Comparison of ENCODE assay signal across 8 mouse cellular contexts in genomic region chr8:124792708-124793107, GRCm38 (mm10). TPM values are rescaled to one million over a fixed set of nuclear protein-coding genes. Genes with fewer than 3 reads are reported as not detected.
A peak's percentile ranks its signal among the peaks of the same experiment; 100 is the strongest.
DNase-seq lines count a peak whose midpoint lies in the region; ATAC-seq and TF ChIP-seq lines count a peak whose summit lies in the region.

Trim67 (plus strand) TSS chr8:124793092.

- peaks cover 69% of the 10 kb centered on the region for H3K27me3 ChIP-seq in embryonic facial prominence, embryonic 12.5 days
- no peaks in the 10 kb centered on the region for H3K27me3 ChIP-seq in hindbrain, postnatal 0 days (ENCODE audit: insufficient read depth, low read length)
- H3K27me3 ChIP-seq in limb, embryonic 12.5 days: peaks cover 83% of the 10 kb centered on the region
- peaks cover 29% of the 10 kb centered on the region for H3K27me3 ChIP-seq in neural tube, embryonic 13.5 days

- H3K36me3 ChIP-seq in embryonic facial prominence, embryonic 12.5 days: no peaks in the 10 kb centered on the region
- no peaks in the 10 kb centered on the region for H3K36me3 ChIP-seq in hindbrain, postnatal 0 days (ENCODE audit: insufficient read depth, low read length)
- no peaks in the 10 kb centered on the region for H3K36me3 ChIP-seq in limb, embryonic 12.5 days
- H3K36me3 ChIP-seq in neural tube, embryonic 13.5 days: no peaks in the 10 kb centered on the region

- DNase-seq in adrenal gland, adult (ENCODE audit: inconsistent age in 2 of 2, low spot score in 1 of 2): peak; percentile 50 to 73
- DNase-seq in adrenal gland, adult 8-10 months: no peak
- DNase-seq in adrenal gland, postnatal 14 days: peak; percentile 77
- peak; percentile 95 for DNase-seq in hindbrain, postnatal 0 days (ENCODE audit: low spot score)
- peak; percentile 14 for DNase-seq in thymus, postnatal 25 days

- peak within 1 kb of the TSS; percentile 46; the same call in 1 of the 2 replicates for H3K27ac ChIP-seq in embryonic facial prominence, embryonic 12.5 days
- H3K27ac ChIP-seq in hindbrain, postnatal 0 days: peak within 1 kb of the TSS; percentile 96
- H3K27ac ChIP-seq in limb, embryonic 12.5 days: no peak within 1 kb of the TSS
- peak within 1 kb of the TSS; percentile 98 for H3K27ac ChIP-seq in neural tube, embryonic 13.5 days (replicated peaks)

- peaks cover 18% of the 10 kb centered on the region for H3K4me1 ChIP-seq in embryonic facial prominence, embryonic 12.5 days
- H3K4me1 ChIP-seq in hindbrain, postnatal 0 days (ENCODE audit: insufficient read depth, low read length): peaks cover 13% of the 10 kb centered on the region
- peaks cover 26% of the 10 kb centered on the region for H3K4me1 ChIP-seq in limb, embryonic 12.5 days (replicated peaks)
- peaks cover 62% of the 10 kb centered on the region for H3K4me1 ChIP-seq in neural tube, embryonic 13.5 days (replicated peaks)

- peak within 1 kb of the TSS; percentile 48 for H3K9ac ChIP-seq in embryonic facial prominence, embryonic 12.5 days
- peak within 1 kb of the TSS; percentile 78 for H3K9ac ChIP-seq in hindbrain, postnatal 0 days (replicated peaks; ENCODE audit: low read length)
- H3K9ac ChIP-seq in limb, embryonic 12.5 days (replicated peaks): peak within 1 kb of the TSS; percentile 18; the same call in 1 of the 2 replicates
- H3K9ac ChIP-seq in neural tube, embryonic 13.5 days: peak within 1 kb of the TSS; percentile 93

- H3K4me2 ChIP-seq in embryonic facial prominence, embryonic 12.5 days (replicated peaks): peak within 1 kb of the TSS; percentile 100
- peak within 1 kb of the TSS; percentile 83 for H3K4me2 ChIP-seq in hindbrain, postnatal 0 days (ENCODE audit: low read depth, low read length)
- H3K4me2 ChIP-seq in limb, embryonic 12.5 days: peak within 1 kb of the TSS; percentile 100
- H3K4me2 ChIP-seq in neural tube, embryonic 13.5 days: peak within 1 kb of the TSS; percentile 89

- under 1% methylated on average over 36 of the region's 39 CpGs for WGBS in embryonic facial prominence, embryonic 12.5 days
- WGBS in hindbrain, postnatal 0 days: 2% methylated on average over 38 of the region's 39 CpGs
- under 1% methylated on average over 36 of the region's 39 CpGs for WGBS in limb, embryonic 12.5 days
- under 1% methylated on average over 39 of the region's 39 CpGs for WGBS in neural tube, embryonic 13.5 days

- peak; percentile 87 for ATAC-seq in embryonic facial prominence, embryonic 12.5 days (ENCODE audit: insufficient number of reproducible peaks, insufficient read depth, low FRiP score, low TSS enrichment)
- peak; percentile 92 for ATAC-seq in hindbrain, postnatal 0 days
- ATAC-seq in limb, embryonic 12.5 days (ENCODE audit: insufficient number of reproducible peaks, insufficient read depth, low FRiP score, low TSS enrichment, low read depth): peak; percentile 87
- ATAC-seq in neural tube, embryonic 13.5 days (ENCODE audit: low read depth): peak; percentile 94

- no peaks in the 10 kb centered on the region for H3K9me3 ChIP-seq in embryonic facial prominence, embryonic 12.5 days
- no peaks in the 10 kb centered on the region for H3K9me3 ChIP-seq in hindbrain, postnatal 0 days (ENCODE audit: low read length)
- no peaks in the 10 kb centered on the region for H3K9me3 ChIP-seq in limb, embryonic 12.5 days
- no peaks in the 10 kb centered on the region for H3K9me3 ChIP-seq in neural tube, embryonic 13.5 days

- TF ChIP-seq CTCF in hindbrain, postnatal 0 days (IDR thresholded peaks at IDR 0.05; ENCODE audit: low read depth): no peak

- H3K4me3 ChIP-seq in embryonic facial prominence, embryonic 12.5 days: peak within 1 kb of the TSS; percentile 69
- H3K4me3 ChIP-seq in hindbrain, postnatal 0 days (ENCODE audit: low read length): peak within 1 kb of the TSS; percentile 61
- peak within 1 kb of the TSS; percentile 67 for H3K4me3 ChIP-seq in limb, embryonic 12.5 days (replicated peaks)
- H3K4me3 ChIP-seq in neural tube, embryonic 13.5 days: peak within 1 kb of the TSS; percentile 84

RNA-seq across cellular contexts. Expression of gene Trim67, which starts in this region (rescaled TPM):
- 1 to 10 TPM in 3 of 4 experiments, under 1 TPM in 1; 0.99 to 2.9 (median 1.3) TPM for total RNA-seq in adrenal gland, adult 8-10 months (2022)
- total RNA-seq in adrenal gland, postnatal 14 days (2021): 4.7 and 5.4 TPM in 2 replicates
- 1.00 and 1.5 TPM in 2 replicates for polyA plus RNA-seq in embryonic facial prominence, embryonic 12.5 days (2016; fragmentation: Nextera tagmentation; extraction: Ambion mirVana)
- 75.3 and 83.9 TPM in 2 replicates for total RNA-seq in hindbrain, postnatal 0 days (2014; rRNA removed)
- 19.2 and 19.5 TPM in 2 replicates for polyA plus RNA-seq in hindbrain, postnatal 0 days (2015; fragmentation: Nextera tagmentation; extraction: Ambion mirVana)
- polyA plus RNA-seq in limb, embryonic 12.5 days (2016; fragmentation: Nextera tagmentation; extraction: Ambion mirVana): 0.05 TPM in 1 of 2 replicates, not detected in the other
- 21.1 TPM in 2 replicates for polyA plus RNA-seq in neural tube, embryonic 13.5 days (2015; fragmentation: Nextera tagmentation; extraction: Ambion mirVana)

Comparison
In these comparisons a context has a peak if more than half of its experiments do, and no peak if none do; other contexts are left out.
1. RNA of gene Trim67 (total RNA-seq): 75.3 to 83.9 TPM in hindbrain, postnatal 0 days; 4.7 to 5.4 TPM in adrenal gland, postnatal 14 days and 0.99 to 2.9 TPM in adrenal gland, adult 8-10 months; every median in the first group is over 10 times any median in the second.
2. Peak in ATAC-seq, H3K4me3 ChIP-seq, H3K9ac ChIP-seq and H3K4me2 ChIP-seq in limb, embryonic 12.5 days; RNA of the gene not detected or under 1 TPM.
3. H3K9ac ChIP-seq: peak in every context shown above with its lines; median percentile 93 in neural tube, embryonic 13.5 days; 78 in hindbrain, postnatal 0 days; 48 in embryonic facial prominence, embryonic 12.5 days; 18 in limb, embryonic 12.5 days.
4. Peak in every context shown above with its lines, with median percentiles within 50 percentile points of each other: ATAC-seq, H3K4me2 ChIP-seq and H3K4me3 ChIP-seq.